In genomic region chr8:97533066-97533643, GRCm38 (mm10) we compare ENCODE assay signal across 16 mouse cellular contexts.
"Had no signal": no experiment of that assay in that cellular context is flagged by ENCODE, and none has a peak within 500 bp of the region (broad histone marks: within the 10 kb centered on the region; RNA-seq: fewer than 3 reads in every experiment).

No protein-coding gene starts in this region.

- H3K27ac ChIP-seq: layer of hippocampus, adult 2 months; left cerebral cortex, adult 2 months; limb, embryonic 15.5 days; liver, embryonic 12.5 days; midbrain, embryonic 15.5 days; stomach, embryonic 15.5 days had no signal

- H3K9me3 ChIP-seq: limb, embryonic 15.5 days; liver, embryonic 12.5 days; midbrain, embryonic 15.5 days; stomach, embryonic 15.5 days had no signal

- H3K36me3 ChIP-seq: limb, embryonic 15.5 days; liver, embryonic 12.5 days; midbrain, embryonic 15.5 days; stomach, embryonic 15.5 days had no signal

- H3K27me3 ChIP-seq: limb, embryonic 15.5 days; liver, embryonic 12.5 days; midbrain, embryonic 15.5 days; stomach, embryonic 15.5 days had no signal

- H3K4me1 ChIP-seq: limb, embryonic 15.5 days; liver, embryonic 12.5 days; midbrain, embryonic 15.5 days; stomach, embryonic 15.5 days had no signal

- H3K9ac ChIP-seq: limb, embryonic 15.5 days; liver, embryonic 12.5 days; lung, embryonic 14.5 days; midbrain, embryonic 15.5 days; stomach, embryonic 15.5 days had no signal

- H3K4me3 ChIP-seq: layer of hippocampus, adult 2 months; left cerebral cortex, adult 2 months; limb, embryonic 15.5 days; liver, embryonic 12.5 days; midbrain, embryonic 15.5 days; stomach, embryonic 15.5 days had no signal

- DNase-seq: kidney, adult 18-20 months; kidney, postnatal 10 days; kidney, postnatal 4 days; lung, embryonic 14.5 days; lung, postnatal 10 days; lung, postnatal 4 days; right cerebral cortex, postnatal 4 days; spleen, adult 18-20 months; thymus, adult 2 months; thymus, postnatal 36 days had no signal

- H3K4me2 ChIP-seq: limb, embryonic 15.5 days; liver, embryonic 12.5 days; lung, embryonic 14.5 days; midbrain, embryonic 15.5 days; stomach, embryonic 15.5 days had no signal

- ATAC-seq: liver, embryonic 12.5 days; midbrain, embryonic 15.5 days had no signal
